Mouse (Mus musculus) layer of hippocampus, postnatal 36 days (tissue): ENCODE data around the gene Olfr1014. TPM values are rescaled to one million over a fixed set of nuclear protein-coding genes. Genes with fewer than 3 reads are reported as not detected.
A peak's percentile ranks its signal among the peaks of the same experiment; 100 is the strongest.

Experiments
- DNase-seq, 2 experiments: peaks; one replicate each; pipeline ENCODE4 v3.0.0; 2022
- total RNA-seq, 2 experiments: library from RNA; stranded (reverse); gene quantifications; 2 replicates each; pipeline ENCODE4 v1.2.3; 2021

Gene Olfr1014
- total RNA-seq = not detected

DNA sequence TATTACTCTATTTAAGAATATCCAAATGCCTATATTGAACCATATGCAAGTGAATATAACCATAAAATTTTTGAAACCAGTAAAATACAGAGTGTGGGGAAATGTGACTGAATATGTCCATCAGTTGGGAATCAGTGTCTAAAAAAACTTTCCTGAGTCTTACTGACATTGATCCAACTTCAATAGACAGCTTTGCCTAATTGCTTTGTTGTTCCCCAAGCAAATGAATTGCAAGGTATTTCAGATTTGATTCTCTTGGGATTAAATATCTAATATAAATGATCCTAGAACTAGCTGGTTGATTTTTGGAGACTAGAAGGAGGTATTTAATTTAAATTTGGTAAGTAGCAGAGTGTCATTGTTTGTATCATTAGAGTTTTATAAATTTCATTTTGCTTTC is at the start of gene Olfr1014:
Gene Olfr1014 (plus strand): TSS at position 301 of the 400 bp plus-strand sequence.
- no peak for DNase-seq

DNA sequence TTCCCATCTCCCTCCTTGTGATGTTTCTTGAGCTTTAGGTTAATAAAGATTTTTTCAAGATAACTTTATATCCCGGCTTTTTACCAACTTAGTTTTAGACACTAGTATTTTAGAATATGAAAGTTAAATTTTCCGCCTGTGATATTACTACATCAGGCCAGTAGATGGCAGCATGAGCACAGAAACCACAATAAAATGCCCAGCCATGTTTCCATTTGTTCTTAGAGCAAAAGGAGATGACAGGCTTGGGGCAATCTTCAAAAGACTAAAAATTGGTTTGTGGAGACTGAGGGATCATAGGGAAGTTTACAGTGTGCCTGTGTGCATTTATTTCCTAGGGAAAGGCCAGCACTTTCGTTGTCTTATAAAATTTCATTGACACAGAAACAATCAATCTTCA is 46.7 kb upstream of the Olfr1014 start:
- DNase-seq = peak in 1 of 2 experiments; percentile 1

- DNase-seq = no peak
These were observed 18.7 kb upstream of the Olfr1014 start for GRCm38 (mm10) chr2:85753822-85754221.

DNA sequence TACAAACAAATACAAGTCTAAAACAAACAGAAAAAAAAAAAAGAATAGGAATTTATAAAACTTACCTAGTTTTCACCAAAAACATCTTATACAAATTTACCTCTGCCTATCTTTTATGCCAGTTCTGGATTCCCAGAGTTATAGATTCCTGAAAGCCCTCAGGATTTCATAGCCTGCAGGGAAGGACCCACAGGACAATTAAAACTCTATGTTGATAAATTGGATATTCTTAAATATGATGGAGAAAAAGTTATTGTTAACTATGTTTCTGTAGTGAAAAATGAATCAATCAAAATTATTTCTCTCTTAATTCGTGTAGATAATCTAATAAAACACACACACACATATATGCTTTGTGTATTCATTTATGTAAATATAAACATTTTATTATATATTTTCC is 9.8 kb upstream of the Olfr1014 start, which contains the start of gene Olfr1012:
Gene Olfr1012 (minus strand): TSS at position 101 of the 400 bp plus-strand sequence.
- DNase-seq = no peak

- DNase-seq = no peak
These were observed 5.7 kb upstream of the Olfr1014 start, which contains the start of gene Olfr1013 for GRCm38 (mm10) chr2:85766798-85767197. TSS of gene Olfr1013 (plus strand) at chr2:85767098.

DNA sequence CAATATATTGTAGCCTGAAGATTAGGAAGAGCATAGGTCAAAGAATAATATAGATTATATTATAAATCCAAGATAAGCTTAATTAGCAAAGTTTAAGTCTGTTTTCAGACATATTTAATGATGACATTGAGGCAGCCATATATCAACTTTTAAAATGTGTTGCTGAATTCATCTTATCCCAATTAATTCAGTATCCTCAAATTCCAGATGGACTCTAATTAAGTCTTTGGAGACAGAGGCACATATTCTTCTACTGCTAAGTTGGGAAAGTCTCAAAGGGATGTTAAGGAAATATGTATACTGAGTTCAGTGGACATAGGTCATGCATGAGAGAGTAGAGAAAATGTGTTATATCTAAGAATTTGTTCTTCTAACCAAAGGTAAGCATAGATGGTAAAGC is 9.2 kb downstream of the Olfr1014 start, which contains the start of gene Olfr1015:
Gene Olfr1015 (plus strand): TSS at position 301 of the 400 bp plus-strand sequence.
- DNase-seq = no peak

DNA sequence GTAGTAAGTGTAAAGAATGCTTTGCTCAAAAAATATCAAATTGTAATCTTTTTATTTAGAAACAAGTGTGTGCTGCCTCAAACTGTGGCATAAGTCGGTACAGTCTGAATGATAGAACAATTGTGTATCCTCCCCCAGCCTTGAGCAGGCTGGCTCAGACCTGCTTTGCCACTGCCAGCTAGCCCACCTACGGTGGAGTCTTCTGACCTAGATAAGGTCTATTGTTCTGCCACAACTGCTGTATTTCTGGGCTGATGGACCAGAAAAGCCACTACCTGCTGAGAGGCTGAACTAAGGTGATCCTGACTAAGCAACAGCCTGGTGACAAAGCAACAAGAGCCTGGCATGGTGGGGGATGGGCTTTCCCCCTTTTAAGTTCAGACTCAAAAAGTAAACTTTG is 19.8 kb downstream of the Olfr1014 start:
- no peak for DNase-seq

GRCm38 (mm10) chr2:85802444-85802843 is 29.9 kb downstream of the Olfr1014 start, which contains the start of gene Olfr1016:
TSS of gene Olfr1016 (minus strand) at chr2:85802544.
- DNase-seq = no peak

GRCm38 (mm10) chr2:85804501-85804900 is 32.0 kb downstream of the Olfr1014 start:
- no peak for DNase-seq

DNA sequence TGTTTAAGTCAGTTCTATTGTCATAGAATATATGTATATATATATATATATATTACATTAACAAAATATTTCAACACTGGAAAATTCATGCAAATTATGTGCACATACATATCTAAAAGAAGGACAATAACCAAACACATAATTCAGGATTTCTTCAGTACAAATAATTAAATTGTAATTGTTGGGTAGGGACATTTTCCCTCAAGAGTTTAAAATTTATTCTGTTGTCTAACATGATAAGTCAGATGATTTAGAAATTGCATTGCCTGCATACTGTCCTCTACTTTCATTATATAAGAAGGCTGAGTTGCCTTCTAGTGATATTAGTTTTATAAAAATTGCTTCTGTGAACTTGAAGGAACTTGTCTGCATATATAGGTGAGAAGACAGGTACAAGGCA is 45.7 kb downstream of the Olfr1014 start, which contains the start of gene Olfr1018:
Gene Olfr1018 (plus strand): TSS at position 301 of the 400 bp plus-strand sequence.
- DNase-seq = no peak

Other genes with a start within 250 kb of the Olfr1014 start
- gene Olfr996, start 193.5 kb upstream of the Olfr1014 start, total RNA-seq = not detected
- gene Olfr998, start 183.8 kb upstream of the Olfr1014 start, total RNA-seq = not detected
- not detected for gene Olfr1000, start 160.8 kb upstream of the Olfr1014 start, total RNA-seq
- not detected for gene Olfr1002, start 122.0 kb upstream of the Olfr1014 start, total RNA-seq
- not detected for gene Olfr154, start 108.3 kb upstream of the Olfr1014 start, total RNA-seq
- gene Olfr1006, start 93.9 kb upstream of the Olfr1014 start, total RNA-seq = not detected
- gene Olfr1008, start 83.3 kb upstream of the Olfr1014 start, total RNA-seq = not detected
- not detected for gene Olfr1009, start 57.3 kb upstream of the Olfr1014 start, total RNA-seq
- gene Olfr1012, start 9.9 kb upstream of the Olfr1014 start, total RNA-seq = not detected
- gene Olfr1013, start 5.6 kb upstream of the Olfr1014 start, total RNA-seq = not detected
- not detected for gene Olfr1015, start 9.3 kb downstream of the Olfr1014 start, total RNA-seq
- gene Olfr1016, start 29.8 kb downstream of the Olfr1014 start, total RNA-seq = not detected
- gene Olfr1018, start 45.8 kb downstream of the Olfr1014 start, total RNA-seq = not detected
- gene Olfr1019, start 72.8 kb downstream of the Olfr1014 start, total RNA-seq = not detected
- not detected for gene Olfr1020, start 74.3 kb downstream of the Olfr1014 start, total RNA-seq
- not detected for gene Olfr1022, start 95.9 kb downstream of the Olfr1014 start, total RNA-seq
- gene Olfr1023, start 112.9 kb downstream of the Olfr1014 start, total RNA-seq = not detected
- gene Olfr1024, start 132.3 kb downstream of the Olfr1014 start, total RNA-seq = not detected
- not detected for gene Olfr1025-ps1, start 142.5 kb downstream of the Olfr1014 start, total RNA-seq
- gene Olfr1026, start 148.8 kb downstream of the Olfr1014 start, total RNA-seq = not detected
- not detected for gene Olfr1028, start 177.7 kb downstream of the Olfr1014 start, total RNA-seq
- gene Olfr1029, start 201.2 kb downstream of the Olfr1014 start, total RNA-seq = not detected
- not detected for gene Olfr1030, start 206.6 kb downstream of the Olfr1014 start, total RNA-seq
- gene Olfr1031, start 217.6 kb downstream of the Olfr1014 start, total RNA-seq = not detected
- not detected for gene Olfr1032, start 232.8 kb downstream of the Olfr1014 start, total RNA-seq
- gene Olfr1033, start 247.9 kb downstream of the Olfr1014 start, total RNA-seq = not detected